Mouse (Mus musculus) layer of hippocampus, postnatal 36 days (tissue): ENCODE data around the gene Tbx15. TPM values are rescaled to one million over a fixed set of nuclear protein-coding genes. Genes with fewer than 3 reads are reported as not detected.

Experiments
- DNase-seq, 2 experiments: peaks; one replicate each; pipeline ENCODE4 v3.0.0; 2022
- total RNA-seq, 2 experiments: library from RNA; stranded (reverse); gene quantifications; 2 replicates each; pipeline ENCODE4 v1.2.3; 2021

The Tbx15 gene
- total RNA-seq = under 1 TPM; 0.45 to 0.94 TPM

DNA sequence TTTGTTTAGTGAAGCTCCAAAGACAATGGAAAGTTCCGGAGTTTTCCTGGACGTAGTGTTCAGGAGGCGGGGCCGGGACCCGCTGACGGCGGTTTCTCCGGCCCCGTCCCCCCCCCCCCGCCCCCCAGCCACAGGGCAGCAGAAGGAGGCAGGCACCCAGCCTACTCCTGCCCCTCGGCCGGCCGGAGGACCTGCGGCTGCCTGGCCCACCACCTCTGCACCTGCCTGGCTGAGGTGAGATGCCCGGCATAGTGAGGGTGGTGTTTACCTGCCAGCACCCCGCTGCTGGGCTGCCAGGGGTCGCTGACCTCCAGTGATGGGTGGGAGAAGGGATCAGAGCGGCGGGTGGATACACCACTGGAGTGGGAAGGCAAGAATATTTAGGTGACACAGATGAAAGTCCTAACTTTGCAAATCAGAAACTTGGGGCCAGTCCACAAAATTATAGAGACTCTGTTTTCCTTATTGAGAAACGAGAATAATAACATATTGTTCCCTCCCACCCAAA, at the start of gene Tbx15:
Tbx15 (plus strand) TSS at position 169 of the 508 bp plus-strand sequence.
- DNase-seq = no peak

DNA sequence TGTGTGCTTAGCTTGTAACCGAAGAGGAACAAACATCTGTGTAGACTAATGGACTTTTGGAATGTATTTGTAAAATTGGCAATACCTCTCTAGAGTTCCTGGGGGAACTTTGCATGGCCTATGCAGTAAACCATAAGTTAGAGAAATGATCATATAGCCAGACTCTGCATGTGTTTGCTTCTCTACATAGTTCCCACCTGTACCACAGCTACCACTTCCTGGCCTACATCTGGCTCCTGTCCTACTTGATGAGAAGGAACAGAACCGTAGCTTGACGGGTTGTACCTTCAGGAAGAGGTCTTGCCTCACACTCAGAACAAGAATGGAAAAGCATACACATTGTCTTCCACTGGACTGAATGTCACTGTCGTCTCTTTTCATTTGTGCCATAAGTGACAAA, 46.6 kb upstream of the Tbx15 start:
- DNase-seq = no peak

DNA sequence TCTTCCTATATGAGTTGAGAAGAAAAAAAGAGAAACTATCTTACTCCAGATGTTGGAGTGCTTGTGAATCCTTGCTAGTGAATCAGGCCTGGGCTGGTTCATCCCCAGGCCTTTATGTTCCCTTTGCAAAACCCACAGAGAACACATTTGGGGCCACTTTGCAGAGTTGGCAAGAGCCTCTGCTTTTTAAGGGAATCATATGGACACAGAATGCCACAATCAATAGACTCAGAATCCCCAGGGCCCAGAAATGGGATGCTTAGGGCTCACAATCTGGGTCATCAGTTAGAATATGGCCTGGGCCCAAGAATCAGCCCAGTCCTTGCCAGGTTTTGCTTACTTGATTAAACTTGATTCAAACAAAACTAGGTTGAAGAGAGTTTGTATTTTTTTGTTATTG, 36.9 kb upstream of the Tbx15 start:
- no peak for DNase-seq

DNA sequence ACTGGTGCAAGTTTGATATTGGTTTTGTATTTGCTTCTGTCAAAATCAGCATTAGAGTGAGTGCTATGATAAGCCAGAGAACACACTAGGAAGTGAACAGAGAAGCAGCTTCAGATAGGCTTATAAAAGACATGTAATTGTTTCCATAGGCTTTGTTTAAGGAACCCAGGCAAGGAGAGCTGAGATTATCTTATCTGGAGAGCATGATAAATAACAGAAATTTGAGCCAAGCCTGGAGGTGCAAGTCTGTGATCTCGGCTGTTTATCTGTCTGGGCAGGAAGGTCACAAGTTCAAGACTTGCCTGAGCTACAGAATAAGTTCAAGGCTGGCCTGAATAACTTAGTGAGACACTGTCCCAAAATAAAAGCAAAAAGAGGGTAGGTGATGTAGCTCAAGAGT, 31.8 kb upstream of the Tbx15 start:
- DNase-seq = no peak

DNA sequence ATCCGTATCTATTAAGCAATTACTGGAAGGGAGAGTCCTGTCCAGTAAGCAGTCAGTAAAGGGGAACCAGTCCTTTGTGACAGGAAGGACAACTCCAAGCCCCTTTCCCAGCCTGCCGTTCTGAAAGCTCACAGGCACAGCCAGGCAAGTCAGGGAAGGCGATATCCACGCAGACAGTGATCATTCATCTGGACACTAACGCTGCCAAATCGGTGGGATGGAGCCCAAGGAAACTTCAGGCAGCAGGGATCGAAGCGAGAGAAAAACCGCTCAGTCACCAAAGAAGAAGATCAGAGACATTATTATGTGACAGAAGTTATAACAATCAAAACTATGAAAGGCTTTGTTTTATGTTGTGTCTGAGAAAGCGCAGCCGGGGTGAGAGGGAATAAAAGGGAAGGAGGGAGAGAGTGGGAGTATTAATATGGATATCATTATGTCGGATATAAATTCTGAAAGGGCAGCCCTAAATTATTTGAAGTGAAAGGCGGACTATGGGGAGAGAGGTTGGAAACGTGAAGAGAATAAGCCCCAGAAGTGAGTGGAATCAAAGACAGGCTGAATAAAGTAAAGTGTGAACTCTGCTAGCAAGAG, 29.0 kb upstream of the Tbx15 start:
- no peak for DNase-seq

DNA sequence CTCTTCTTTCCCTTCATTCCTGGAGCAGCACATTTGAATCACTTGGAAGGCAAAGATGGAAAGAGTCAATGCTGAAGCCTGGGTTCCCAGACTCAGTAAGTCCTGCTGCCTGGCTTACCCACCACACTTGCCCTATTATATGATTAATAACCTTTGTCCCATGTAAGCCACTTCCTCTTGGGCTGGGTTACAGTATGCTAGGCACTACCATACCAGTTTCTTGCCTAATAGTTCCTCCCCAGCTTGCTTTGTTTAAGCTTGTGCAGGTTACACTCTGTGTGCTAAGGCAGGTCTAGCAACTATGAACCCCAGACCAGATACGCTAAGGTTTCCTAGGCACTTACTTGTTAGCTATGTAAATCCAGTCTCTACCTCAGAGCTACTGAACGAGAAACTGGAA, 12.4 kb upstream of the Tbx15 start:
- DNase-seq = no peak

DNA sequence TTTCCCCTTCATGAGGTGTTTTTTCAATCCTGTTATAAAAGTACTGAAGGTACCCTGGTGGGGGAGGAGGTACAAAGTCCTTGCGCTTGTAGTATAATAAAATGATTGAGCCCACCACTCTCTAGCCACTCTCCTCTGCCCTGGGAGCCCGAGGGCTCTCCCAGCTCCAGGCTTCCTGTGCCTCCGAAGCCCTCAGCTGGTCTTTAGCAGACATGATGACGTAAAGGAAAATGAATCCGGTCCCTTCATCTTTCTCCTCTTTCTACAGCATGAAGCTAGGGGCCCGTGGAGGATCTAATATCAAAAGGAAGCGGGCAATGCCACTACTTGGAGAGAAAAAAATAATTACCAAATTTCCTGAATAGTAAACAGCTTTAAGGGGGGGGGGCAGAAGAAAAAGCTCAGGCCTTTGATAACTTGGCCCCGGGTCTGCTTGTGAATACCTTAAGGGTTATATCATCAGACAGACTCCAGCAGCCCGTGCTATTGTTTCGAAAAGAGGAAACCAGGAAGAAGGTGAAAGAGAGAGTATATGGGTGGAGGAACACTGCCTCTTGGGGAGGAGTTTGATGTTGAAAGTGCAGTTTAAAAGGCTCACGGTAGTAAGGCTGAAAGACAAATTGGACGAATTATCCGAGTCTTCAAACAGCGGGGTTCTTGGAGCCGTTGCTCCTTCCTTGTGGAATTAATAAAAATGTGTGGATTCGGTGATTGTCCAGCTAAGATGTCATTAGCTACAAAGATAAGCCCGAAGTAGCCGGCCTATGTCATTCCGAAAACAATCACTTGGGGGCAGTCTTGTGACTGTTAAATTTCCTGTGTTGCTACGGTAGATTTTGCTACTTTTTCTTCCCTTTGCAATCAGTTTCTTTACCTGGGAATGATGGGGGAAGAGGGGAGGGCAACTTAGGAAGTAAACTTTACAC, 6.5 kb upstream of the Tbx15 start:
- no peak for DNase-seq

DNA sequence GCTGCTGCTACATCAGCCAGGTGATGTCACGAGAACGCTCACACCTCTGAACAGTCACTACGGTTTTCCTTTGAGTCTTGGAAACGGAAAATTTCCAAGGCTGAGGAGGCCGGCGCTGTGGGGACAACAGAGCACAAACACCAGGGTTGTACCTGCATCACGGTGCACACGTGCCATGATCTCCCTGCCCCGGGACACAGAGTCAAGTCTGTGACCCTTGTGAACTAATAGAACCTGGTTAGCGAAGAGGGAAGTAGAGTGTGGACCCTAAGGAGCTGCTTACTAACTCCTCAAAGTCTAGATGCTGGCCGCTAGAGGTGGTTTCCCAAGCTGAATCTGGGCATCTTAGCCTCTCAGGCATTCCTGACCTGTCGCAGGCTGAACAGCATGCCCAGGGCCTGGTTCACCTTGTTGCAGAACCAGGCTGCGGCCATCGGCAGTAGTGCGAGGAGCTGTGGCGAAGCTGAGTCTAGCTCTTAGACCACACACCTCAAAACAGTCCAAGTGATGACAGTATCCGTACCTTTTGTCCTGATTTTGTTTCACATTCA, 5.8 kb upstream of the Tbx15 start:
- no peak for DNase-seq

DNA sequence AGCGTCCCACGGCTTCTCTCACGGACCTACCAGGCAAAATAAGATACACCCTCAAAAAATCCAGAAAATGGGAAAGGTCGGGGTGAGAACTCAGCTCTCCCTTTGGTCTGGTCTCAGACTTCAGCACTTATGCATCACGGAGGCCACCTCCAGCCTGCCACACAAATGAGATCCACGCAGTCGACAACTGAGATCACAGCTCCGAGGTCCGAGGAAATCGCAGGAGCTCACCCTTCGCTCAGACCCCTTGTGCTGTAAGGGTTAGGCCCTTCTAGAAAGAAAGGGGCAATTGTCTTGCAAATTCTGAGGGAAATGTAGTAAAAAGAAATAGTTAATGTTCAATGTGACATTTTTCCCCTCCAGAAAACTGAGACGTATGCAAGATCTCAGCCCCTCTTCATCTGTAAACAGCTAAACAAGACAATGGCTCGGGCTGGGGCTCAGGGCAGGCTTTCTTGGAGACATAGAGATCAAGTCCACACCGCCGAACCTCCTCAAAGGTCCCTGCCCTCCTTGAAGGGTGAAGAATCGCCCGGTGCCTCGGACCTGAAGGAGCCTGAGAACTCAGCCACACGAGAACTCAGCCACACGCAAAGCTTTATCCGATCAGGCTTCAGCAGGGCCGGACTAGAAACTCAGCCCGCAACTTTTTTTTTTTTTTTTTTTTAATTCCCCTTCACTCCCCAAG, 4.9 kb upstream of the Tbx15 start:
- DNase-seq = no peak

DNA sequence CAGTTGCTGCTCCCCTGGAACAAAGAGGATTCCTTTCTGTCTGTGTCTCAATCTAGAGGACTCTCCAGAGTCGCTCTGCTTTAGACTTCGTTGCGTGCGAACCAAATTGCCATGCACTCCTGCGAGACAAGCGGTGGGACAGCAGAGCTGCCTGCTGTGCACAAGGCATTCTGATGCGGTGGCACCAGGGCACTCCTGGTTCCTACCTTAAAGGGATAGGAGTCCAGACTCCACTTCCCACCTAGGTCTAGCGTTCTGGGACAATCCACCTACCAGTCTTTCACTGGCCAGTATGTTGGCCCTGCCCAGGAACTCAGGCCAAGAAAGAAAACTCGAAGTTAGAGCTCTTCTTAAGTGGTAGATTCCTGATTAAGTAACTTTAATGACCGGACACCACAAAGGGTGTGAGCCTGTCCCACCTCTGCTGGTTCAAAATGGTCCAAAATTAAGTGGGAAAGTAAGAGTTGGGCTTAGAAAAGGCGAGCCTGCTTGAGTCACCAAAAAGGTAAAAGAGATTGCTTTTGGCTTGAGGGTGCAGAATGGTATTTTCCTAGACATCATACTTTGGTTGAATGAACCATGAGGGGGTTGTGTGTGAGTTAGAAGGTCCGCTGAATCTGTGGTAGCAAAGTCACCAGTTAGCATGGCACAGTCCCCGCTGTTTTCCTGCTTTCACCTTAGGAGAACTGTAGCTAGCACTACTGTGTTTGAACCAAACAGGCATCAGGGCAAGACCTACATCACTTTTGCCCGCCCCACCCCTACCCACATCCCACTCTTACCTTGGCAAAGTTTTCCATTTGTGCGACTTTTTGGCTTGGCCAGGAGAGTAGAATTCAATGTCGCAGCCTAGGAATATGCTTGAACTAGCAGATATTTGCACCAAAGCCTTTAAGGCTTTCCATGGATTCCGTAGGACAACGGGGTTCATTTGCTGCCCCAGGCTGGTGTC, 4.1 kb upstream of the Tbx15 start:
- DNase-seq = no peak

DNA sequence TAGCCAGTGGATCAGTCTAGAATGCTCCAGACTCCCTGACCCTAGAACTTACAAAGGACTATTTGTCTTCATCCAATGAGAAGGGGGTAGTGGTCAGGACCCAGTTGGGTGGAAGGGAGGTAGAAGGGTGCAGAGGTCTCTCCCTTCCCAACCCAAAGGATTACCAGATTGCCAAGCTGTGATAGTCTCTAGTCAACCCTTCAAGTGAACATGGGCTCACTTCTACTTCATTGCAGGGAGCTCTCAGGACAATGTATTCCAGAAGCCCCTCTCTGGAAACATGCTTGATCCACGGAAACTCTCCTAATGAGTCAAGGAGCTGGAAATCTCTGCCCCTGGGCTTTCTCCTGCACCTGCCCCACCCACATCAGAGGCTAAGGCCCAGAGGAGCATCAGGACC, 1.5 kb upstream of the Tbx15 start:
- no peak for DNase-seq

DNA sequence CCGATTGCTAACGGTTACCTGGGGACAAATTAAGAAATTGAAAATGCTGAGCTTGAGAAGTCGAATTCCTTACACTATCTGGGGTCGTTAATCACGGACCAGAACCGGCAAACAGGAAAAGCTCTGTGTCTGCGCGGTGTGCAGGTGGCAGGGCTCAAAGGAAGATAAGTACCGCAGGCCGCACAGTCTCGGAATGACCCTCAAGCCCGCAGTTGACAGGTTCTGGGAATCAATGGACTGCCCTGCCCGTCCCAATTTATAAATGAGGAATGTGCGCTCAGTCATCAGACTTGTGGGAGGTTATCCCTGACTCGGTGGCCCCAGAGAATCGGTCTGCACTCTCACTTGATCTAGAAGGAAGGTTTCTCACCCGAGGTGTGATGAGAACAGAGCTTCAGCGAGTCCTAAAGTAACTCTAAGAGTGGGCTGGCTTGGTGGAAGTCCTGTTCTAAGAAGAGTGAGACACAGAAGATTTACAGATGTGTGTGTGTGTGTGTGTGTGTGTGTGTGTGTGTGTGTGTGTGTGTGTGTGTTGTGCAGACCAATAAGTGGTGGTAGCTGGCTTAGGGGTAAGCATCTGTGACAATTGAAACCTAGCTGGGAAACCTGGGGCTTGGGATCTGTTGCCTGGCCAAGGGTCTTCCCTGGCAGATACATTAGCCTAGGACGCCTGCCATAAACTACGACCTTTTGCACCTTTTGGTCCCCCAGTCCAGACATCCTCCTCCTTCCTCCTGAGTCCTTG, 708 bp upstream of the Tbx15 start:
- DNase-seq = no peak

DNA sequence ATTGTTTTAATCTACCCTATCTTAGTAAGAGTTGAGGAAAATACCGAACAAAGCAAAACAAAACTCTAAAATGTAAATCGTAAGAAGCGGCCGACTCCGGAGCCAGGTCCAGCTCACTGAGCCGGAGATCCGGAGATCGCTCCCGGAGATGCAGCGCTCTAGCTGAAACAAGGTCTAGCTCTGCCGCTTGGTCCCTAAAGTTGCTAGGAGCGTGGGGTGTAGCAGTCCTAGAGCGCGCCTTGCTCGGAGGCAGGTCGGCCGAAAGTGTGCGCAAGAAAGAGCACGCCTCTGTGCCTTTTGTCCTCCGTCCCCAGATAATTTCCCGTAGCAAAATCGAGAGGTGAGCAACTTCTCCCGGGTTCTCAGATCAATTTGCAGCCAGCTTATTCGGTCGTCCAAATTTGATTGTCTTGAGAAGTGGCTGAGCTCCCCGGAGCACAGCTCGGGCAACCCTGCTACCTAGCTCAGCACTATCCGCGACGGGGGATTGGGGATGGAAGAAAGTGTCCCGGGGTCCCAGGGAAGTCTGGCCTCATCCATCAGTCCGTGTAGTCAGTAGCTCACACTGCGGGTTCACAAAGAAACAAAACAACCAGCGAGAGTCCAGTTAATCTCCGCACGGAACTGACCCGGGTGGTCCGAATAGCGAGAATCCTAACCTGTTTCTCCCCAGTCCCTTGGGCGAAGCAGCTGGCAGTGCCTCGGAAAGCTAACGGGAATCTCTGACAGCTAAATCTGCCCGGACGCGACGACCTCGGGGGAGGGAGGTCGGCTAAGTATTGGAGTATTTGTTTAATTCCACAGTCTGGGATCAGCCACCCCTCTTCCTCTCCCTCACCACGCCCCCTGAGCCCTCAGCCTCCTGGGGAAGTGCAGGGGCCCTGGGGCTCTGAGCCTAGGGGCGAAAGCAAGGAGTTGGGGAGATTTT, 894 bp downstream of the Tbx15 start:
- no peak for DNase-seq

DNA sequence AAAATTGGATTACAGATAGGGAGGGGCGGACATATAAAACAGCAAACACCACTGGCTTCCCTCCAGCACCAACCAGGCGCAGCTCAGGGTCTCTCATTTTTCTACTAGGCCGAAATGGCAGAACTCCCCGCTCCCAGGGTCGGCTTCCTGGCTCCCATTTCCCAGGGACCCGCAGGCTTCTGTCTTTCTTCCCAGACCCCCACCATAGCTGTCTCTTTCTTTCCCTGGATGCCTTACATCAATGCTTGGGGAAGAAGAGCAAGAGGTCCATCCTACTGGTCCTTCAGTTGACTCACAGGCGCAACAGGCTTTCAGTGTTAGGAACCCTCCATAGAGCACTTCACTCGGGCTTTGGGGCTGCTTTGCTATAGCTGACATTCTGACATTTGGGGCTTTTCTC, 2.3 kb downstream of the Tbx15 start:
- no peak for DNase-seq

DNA sequence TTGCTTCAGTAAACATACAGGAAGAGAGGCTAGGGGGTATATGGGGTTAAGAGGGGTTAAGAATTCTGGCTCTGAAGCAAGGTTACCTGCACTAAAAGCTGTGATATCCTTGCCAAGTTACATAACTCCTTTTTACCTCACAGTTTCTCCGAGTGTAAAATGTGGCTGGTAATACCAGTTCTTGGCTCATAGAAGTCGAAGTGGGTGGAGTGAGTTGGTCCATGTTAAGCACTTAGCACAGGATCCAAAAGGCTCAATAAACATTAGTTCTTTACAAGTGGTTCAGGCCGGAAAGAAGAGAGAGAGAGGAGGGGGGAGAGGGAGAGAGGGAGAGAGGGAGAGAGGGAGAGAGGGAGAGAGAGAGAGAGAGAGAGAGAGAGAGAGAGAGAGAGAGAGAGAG, 5.2 kb downstream of the Tbx15 start:
- DNase-seq = no peak

DNA sequence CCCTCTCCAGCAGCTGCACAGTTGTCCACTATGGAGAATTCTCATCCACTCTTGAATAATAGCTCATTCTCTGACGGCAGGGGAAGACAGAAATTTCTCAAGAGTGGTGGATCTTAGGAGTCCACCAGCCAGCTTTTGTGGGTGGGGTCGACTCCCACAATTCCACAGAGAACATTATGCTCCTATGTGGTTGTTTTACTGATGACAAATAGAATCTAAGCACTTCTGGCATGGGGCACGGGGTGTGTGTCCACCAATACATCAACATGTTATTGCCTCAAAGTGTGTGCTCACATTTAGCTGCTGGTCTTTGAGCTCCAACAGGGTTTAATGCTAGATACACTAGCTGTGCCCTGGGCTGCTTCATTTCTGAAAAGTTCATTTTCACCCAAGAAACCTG, 6.4 kb downstream of the Tbx15 start:
- no peak for DNase-seq

DNA sequence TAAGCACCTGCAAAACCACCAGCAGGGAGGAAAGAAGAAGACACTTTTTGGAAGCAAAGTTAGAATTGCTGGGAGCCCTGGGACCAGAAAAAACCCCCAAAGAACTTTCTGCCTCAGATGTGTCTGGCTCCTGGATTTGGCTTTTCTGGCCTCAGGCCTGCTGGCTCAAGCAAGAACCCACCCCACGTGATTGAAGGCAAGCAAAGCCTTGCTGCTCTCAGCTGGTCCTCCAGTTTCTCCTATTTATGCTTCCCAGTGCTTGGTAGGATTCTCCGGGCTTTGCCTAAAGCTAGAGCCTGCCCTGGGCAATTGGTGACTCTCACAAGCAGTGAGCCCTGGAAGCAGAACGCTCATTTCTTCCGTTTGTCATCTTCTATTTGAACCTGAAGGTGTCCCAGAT, 7.4 kb downstream of the Tbx15 start:
- no peak for DNase-seq

DNA sequence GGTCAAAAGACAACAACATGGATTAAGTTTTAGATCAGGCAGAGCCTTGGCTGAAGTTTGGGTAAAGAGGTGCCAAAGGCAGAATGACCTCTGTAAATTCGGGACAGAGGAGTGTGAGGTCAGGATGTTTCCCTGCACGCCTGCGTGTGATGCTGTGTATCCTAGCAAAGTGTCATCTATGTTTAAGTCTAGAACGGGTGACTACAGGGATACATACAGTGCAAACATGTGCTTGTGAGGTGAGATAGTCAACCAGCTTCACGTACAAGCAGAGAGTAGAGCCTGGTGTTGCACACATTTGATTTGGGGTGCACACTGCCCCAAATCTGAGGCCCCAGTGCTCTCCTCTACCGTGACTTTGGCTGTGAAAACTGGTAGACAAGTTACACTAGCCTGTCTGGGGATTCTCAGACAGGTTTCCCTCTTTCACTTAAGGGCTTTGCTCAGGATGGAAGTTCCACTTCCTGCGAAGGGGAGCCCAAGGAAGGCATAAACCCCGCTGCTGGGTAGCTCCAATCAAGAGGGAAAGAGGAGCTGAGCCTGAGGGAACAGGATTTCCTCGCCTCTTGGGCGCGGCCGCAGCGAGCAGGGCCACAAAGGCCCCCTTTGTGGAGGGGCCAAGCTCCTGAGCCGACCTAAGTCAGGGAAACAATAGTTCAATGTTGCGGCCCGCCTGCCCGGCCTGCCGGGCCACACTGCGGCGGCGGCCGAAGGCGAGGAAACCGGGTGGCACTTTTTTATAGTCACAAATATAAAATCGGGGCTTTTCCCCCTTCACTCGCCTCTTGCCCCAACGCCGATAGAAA, 8.0 kb downstream of the Tbx15 start:
- no peak for DNase-seq
